Mouse (Mus musculus): ENCODE data around the gene Dpysl4. TPM values are rescaled to one million over a fixed set of nuclear protein-coding genes. Genes with fewer than 3 reads are reported as not detected.

Gene Dpysl4
- polyA plus RNA-seq, 1 experiment from 2014 or later: 123 TPM

DNA sequence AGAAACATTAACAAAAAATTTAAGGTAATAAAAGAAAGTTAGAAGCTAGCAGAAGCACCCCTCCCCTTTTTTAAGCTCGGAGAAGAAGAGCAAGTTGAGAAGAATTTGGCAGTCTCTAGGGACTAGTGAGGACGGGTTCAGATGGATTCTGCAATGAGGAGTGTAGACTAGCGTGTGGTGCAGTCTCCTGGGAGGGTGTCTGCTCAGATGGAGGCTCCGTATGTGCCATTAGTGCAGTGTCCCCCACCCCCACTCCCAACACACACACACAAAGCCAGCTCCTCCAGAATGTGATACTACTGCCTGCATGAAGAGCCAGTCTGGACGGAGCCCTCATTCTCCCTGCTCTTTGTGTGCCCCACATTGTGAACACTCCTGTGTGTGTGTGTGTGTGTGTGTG lies 4.6 kb upstream of the Dpysl4 start:
- no peaks in the 10 kb centered on the region for H3K36me3 ChIP-seq (ENCODE audit: control insufficient read depth, insufficient read depth, low read length)
- 69% methylated on average over 5 of the region's 5 CpGs for whole genome bisulfite sequencing
- ATAC-seq (no peak), DNase-seq (ENCODE audit: low spot score) (peak; percentile 55)
- H3K9ac ChIP-seq (ENCODE audit: low read length): no peak overlapping the region
- H3K27me3 ChIP-seq (replicated peaks; ENCODE audit: control insufficient read depth, insufficient read depth, low read length): peaks cover 7% of the 10 kb centered on the region; the same call in 1 of the 2 replicates
- H3K9me3 ChIP-seq (replicated peaks; ENCODE audit: control insufficient read depth, low read length): no peaks in the 10 kb centered on the region
- no peak overlapping the region for H3K4me2 ChIP-seq (ENCODE audit: low read length)
- no peak overlapping the region for H3K4me3 ChIP-seq (ENCODE audit: low read depth, low read length)
- peaks cover 24% of the 10 kb centered on the region for H3K4me1 ChIP-seq (ENCODE audit: control insufficient read depth, insufficient read depth, low read length)
- H3K27ac ChIP-seq (ENCODE audit: low read depth, low read length): no peak overlapping the region

DNA sequence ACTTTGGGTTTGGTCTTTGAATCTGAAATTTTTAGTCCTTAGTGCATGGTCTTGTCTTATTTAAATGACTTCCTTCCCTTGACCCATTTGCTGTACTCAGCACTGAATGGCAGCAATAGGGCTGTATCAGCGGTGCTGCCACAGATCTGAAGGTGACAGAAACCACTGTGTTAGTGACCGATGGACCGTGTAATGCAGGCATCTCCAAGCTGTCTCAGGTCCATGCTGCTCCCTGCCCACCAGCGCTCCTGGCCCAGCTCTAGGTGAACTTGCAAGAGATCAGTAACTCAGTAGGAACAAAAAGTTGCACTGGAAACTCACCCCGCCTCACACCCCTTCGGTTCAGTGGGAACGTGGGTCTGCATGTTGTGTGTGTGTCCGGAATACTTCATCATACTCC lies 3.5 kb upstream of the Dpysl4 start:
- 51% methylated on average over 8 of the region's 8 CpGs for WGBS
- ATAC-seq (no peak), DNase-seq (ENCODE audit: low spot score) (no peak)
- Histone ChIP-seq H3K4me2 (ENCODE audit: low read length) (no peak overlapping the region), H3K27me3 (replicated peaks; ENCODE audit: control insufficient read depth, insufficient read depth, low read length) (peaks cover 7% of the 10 kb centered on the region; the same call in 1 of the 2 replicates), H3K9ac (ENCODE audit: low read length) (no peak overlapping the region), H3K4me3 (ENCODE audit: low read depth, low read length) (no peak overlapping the region), H3K36me3 (ENCODE audit: control insufficient read depth, insufficient read depth, low read length) (no peaks in the 10 kb centered on the region), H3K4me1 (ENCODE audit: control insufficient read depth, insufficient read depth, low read length) (peaks cover 19% of the 10 kb centered on the region), H3K27ac (ENCODE audit: low read depth, low read length) (no peak overlapping the region), H3K9me3 (replicated peaks; ENCODE audit: control insufficient read depth, low read length) (no peaks in the 10 kb centered on the region)

DNA sequence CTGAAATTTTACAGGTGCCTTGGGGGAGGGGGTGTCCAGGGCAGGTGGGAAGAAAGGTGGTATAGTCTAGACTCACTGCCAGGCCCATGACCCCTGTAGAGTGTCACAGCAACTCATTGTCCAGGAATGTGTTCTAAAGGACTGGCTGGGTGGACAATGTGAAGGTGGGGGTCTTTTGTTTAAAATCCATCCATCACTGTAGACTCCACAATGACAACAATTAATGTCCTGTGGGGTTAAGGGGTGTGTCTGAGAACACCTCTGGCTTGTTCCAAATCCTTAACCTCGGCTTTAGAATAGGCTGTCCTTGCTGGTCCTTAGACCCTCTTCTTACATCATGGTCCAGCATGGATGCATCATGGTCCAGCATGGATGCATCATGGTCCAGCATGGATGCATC lies 1.5 kb upstream of the Dpysl4 start:
- WGBS: 58% methylated on average over 1 of the region's 1 CpGs
- Histone ChIP-seq H3K4me3 (ENCODE audit: low read depth, low read length) (no peak overlapping the region), H3K4me1 (ENCODE audit: control insufficient read depth, insufficient read depth, low read length) (peaks cover 15% of the 10 kb centered on the region), H3K36me3 (ENCODE audit: control insufficient read depth, insufficient read depth, low read length) (peaks cover under 1% of the 10 kb centered on the region; the same call in 1 of the 2 replicates), H3K9ac (ENCODE audit: low read length) (no peak overlapping the region), H3K9me3 (replicated peaks; ENCODE audit: control insufficient read depth, low read length) (no peaks in the 10 kb centered on the region), H3K27me3 (replicated peaks; ENCODE audit: control insufficient read depth, insufficient read depth, low read length) (peaks cover 7% of the 10 kb centered on the region; the same call in 1 of the 2 replicates), H3K4me2 (ENCODE audit: low read length) (no peak overlapping the region), H3K27ac (ENCODE audit: low read depth, low read length) (no peak overlapping the region)
- ATAC-seq: no peak
- no peak for DNase-seq (ENCODE audit: low spot score)

DNA sequence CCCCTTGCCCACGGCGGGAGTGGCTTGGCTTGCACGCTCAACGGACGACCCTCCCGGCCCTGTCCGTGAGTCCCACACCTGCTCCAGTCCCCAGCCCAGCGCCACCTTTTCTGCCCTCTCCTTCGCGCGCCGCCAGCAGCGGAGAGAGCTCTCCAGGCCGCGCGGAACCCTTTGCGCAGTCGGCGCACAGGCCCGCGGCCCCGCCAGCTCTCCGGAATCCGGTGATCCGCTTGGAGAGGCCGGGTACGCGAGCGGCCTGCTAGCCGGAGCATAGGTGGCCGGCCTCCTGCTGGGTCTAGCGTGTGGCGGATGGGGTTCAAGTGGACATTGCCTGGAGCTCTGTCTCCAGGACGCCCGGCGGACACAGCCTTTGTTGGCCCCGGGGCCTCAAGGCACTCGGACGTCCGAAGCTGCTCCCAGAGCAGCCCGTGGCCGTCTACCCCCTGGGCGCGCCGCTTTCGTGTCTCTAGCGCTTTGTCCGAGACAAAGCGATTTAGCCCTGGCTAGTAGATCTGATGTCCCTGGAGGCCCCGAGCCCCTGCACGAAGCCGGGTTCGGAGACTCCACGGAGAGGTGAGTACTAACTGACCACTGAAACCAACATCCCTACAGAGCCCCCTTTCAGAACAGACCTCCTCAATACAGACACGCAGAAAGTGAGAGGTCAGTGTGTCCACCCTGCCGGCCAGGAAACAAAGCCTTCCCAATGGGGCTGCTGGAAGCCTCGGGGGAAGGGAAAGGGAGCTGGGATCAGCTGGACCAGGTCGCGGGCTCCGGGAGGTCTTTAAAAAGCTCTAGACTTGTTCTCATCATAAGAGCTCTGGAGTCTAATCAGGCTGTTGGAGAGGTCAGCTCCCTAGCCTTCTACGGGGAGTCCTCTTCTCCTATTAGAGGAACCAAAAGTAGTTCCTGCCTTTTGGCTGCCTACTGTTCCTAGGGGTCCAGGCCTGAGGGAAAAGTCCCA lies 676 bp downstream of the Dpysl4 start:
- H3K4me1 ChIP-seq (ENCODE audit: control insufficient read depth, insufficient read depth, low read length): peaks cover 17% of the 10 kb centered on the region
- H3K36me3 ChIP-seq (ENCODE audit: control insufficient read depth, insufficient read depth, low read length): peaks cover 21% of the 10 kb centered on the region
- H3K27me3 ChIP-seq (replicated peaks; ENCODE audit: control insufficient read depth, insufficient read depth, low read length): peaks cover 7% of the 10 kb centered on the region; the same call in 1 of the 2 replicates
- ATAC-seq (peak; percentile 73), DNase-seq (ENCODE audit: low spot score) (no peak)
- H3K9me3 ChIP-seq (replicated peaks; ENCODE audit: control insufficient read depth, low read length): no peaks in the 10 kb centered on the region
- peak overlapping the region; percentile 63 for H3K4me2 ChIP-seq (ENCODE audit: low read length)
- peak overlapping the region; percentile 78 for H3K9ac ChIP-seq (ENCODE audit: low read length)
- peak overlapping the region; percentile 10; the same call in 1 of the 2 replicates for H3K27ac ChIP-seq (ENCODE audit: low read depth, low read length)
- H3K4me3 ChIP-seq (ENCODE audit: low read depth, low read length): peak overlapping the region; percentile 72
- WGBS: 2% methylated on average over 61 of the region's 61 CpGs

DNA sequence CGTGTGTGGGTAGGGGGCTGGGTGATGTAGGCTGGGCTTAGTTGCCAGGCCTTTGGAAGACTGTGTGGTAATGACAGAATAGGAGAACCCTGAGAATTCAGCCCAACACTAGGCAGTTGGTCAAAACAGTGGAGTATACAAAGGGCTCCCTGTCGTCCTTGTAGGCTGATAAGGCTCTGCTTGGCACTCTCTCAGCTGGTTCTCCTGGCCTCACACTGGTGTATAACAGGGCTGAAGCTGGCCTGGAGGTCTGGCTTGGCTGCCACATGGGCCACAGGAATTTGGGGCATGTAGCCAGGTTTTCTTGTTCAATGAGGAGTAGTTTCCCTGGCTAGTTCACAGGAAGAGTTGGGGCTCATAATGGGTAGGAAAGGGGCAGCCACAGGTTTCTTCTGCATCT lies 2.0 kb downstream of the Dpysl4 start:
- peak; percentile 56; the same call in 1 of the 2 replicates for ATAC-seq
- whole genome bisulfite sequencing: 30% methylated on average over 2 of the region's 2 CpGs
- H3K4me3 ChIP-seq (ENCODE audit: low read depth, low read length): peak overlapping the region; percentile 72; the same call in 1 of the 2 replicates

DNA sequence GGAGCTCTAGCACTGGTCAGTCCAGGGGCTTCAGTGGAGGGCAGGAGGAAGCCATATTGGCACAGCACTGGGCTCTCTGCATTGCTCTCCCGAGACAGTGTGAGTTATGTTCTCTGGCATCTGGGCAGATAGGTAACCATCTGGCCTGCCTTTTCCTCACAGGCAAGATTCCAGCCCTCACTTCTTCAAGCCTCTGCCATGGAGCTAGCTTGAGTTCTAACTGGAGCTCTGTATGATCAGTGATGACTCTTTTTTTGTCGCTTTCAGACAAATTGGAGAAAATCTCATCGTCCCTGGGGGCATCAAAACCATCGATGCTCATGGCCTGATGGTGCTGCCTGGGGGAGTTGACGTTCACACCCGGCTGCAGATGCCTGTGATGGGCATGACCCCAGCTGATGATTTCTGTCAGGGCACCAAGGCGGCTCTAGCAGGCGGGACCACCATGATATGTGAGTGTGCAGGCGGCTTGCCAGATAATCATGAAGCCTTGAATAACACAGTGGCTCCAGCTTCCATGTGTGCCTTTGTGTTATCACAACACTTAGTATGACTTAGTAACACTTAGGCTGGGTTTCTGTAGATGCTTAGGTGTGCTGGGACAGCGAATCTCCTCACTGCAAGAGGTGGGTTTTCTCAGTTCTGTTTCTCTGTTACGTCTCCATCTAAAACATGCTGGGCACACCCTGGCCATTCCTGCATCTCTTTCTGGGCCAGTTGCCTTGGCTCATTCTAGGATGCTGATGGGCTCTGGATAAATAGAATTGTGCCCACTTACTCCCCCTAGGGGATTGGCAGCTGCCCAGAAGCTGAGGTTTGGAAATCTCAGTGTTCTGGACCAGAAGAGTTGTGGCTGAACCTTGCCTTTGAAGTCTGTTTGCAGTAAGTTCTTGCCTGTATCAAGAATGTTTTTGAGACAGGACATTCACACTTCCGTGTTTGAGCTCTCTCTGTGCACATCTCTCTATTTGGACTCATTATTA lies 4.4 kb downstream of the Dpysl4 start:
- no peak overlapping the region for H3K4me2 ChIP-seq (ENCODE audit: low read length)
- no peak for ATAC-seq
- peaks cover 4% of the 10 kb centered on the region; the same call in 1 of the 2 replicates for H3K27me3 ChIP-seq (replicated peaks; ENCODE audit: control insufficient read depth, insufficient read depth, low read length)
- peaks cover 54% of the 10 kb centered on the region for H3K36me3 ChIP-seq (ENCODE audit: control insufficient read depth, insufficient read depth, low read length)
- no peak overlapping the region for H3K9ac ChIP-seq (ENCODE audit: low read length)
- DNase-seq (ENCODE audit: low spot score): peak; percentile 63
- H3K4me1 ChIP-seq (ENCODE audit: control insufficient read depth, insufficient read depth, low read length): peaks cover 17% of the 10 kb centered on the region
- 80% methylated on average over 12 of the region's 12 CpGs for WGBS
- no peak overlapping the region for H3K4me3 ChIP-seq (ENCODE audit: low read depth, low read length)
- H3K27ac ChIP-seq (ENCODE audit: low read depth, low read length): no peak overlapping the region
- no peaks in the 10 kb centered on the region for H3K9me3 ChIP-seq (replicated peaks; ENCODE audit: control insufficient read depth, low read length)

More for the DNA sequence above, 2.0 kb downstream of the Dpysl4 start:
- Histone ChIP-seq H3K4me2 (ENCODE audit: low read length) (peak overlapping the region; percentile 63), H3K9ac (ENCODE audit: low read length) (peak overlapping the region; percentile 78), H3K36me3 (ENCODE audit: control insufficient read depth, insufficient read depth, low read length) (peaks cover 34% of the 10 kb centered on the region), H3K4me1 (ENCODE audit: control insufficient read depth, insufficient read depth, low read length) (peaks cover 17% of the 10 kb centered on the region), H3K27me3 (replicated peaks; ENCODE audit: control insufficient read depth, insufficient read depth, low read length) (peaks cover 7% of the 10 kb centered on the region; the same call in 1 of the 2 replicates), H3K27ac (ENCODE audit: low read depth, low read length) (no peak overlapping the region), H3K9me3 (replicated peaks; ENCODE audit: control insufficient read depth, low read length) (no peaks in the 10 kb centered on the region)
- DNase-seq (ENCODE audit: low spot score): peak; percentile 77

DNA sequence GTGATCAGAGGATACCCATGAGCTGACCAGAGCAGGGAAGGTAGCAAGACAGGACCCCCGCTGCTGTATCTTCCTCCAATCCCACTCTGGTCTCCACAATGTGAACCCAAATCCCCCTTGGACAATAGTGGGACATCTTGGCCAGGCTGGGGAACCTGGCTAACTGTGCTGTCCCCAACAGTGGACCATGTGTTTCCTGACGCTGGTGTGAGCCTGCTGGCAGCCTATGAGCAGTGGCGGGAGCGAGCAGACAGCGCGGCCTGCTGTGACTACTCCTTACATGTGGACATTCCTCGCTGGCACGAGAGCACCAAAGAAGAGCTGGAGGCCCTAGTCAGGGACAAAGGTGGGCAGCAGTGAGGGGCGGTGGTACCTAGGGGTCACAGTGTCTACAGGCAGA lies 5.9 kb downstream of the Dpysl4 start:
- ATAC-seq (no peak), DNase-seq (ENCODE audit: low spot score) (no peak)
- WGBS: 89% methylated on average over 9 of the region's 9 CpGs
- Histone ChIP-seq H3K4me2 (ENCODE audit: low read length) (no peak overlapping the region), H3K9ac (ENCODE audit: low read length) (no peak overlapping the region), H3K27me3 (replicated peaks; ENCODE audit: control insufficient read depth, insufficient read depth, low read length) (no peaks in the 10 kb centered on the region), H3K36me3 (ENCODE audit: control insufficient read depth, insufficient read depth, low read length) (peaks cover 64% of the 10 kb centered on the region), H3K4me1 (ENCODE audit: control insufficient read depth, insufficient read depth, low read length) (peaks cover 14% of the 10 kb centered on the region), H3K4me3 (ENCODE audit: low read depth, low read length) (no peak overlapping the region), H3K9me3 (replicated peaks; ENCODE audit: control insufficient read depth, low read length) (no peaks in the 10 kb centered on the region), H3K27ac (ENCODE audit: low read depth, low read length) (no peak overlapping the region)

DNA sequence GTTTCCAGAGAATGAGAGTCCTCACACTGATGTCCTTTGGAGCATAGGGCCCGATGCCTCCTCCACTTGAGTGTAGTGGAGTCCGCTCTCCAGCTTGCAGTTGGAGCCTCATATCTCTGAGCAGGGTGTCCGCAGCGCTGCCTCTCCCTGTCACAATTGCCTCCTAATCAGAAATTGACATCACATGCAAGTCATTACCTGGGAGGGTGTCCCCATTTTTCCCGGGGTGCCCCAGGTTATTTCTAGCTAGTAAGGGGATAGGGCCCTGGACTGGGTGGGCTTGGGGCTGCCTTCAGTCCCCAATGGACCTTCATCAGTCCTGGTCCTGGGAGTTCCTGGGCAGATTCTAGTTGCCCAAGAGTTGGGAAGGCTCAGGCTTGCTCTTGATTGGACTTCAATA lies 6.9 kb downstream of the Dpysl4 start:
- Histone ChIP-seq H3K9me3 (replicated peaks; ENCODE audit: control insufficient read depth, low read length) (no peaks in the 10 kb centered on the region), H3K4me1 (ENCODE audit: control insufficient read depth, insufficient read depth, low read length) (peaks cover 6% of the 10 kb centered on the region; the same call in 1 of the 2 replicates), H3K9ac (ENCODE audit: low read length) (no peak overlapping the region), H3K27ac (ENCODE audit: low read depth, low read length) (no peak overlapping the region), H3K4me2 (ENCODE audit: low read length) (no peak overlapping the region), H3K4me3 (ENCODE audit: low read depth, low read length) (no peak overlapping the region), H3K36me3 (ENCODE audit: control insufficient read depth, insufficient read depth, low read length) (peaks cover 69% of the 10 kb centered on the region), H3K27me3 (replicated peaks; ENCODE audit: control insufficient read depth, insufficient read depth, low read length) (no peaks in the 10 kb centered on the region)
- WGBS: 91% methylated on average over 5 of the region's 5 CpGs
- DNase-seq (ENCODE audit: low spot score) (no peak), ATAC-seq (no peak)

Data from forebrain, embryonic 14.5 days (tissue).